Mouse (Mus musculus): ENCODE measurements around the gene Entpd3.

The Entpd3 gene

GRCm38 (mm10) chr9:120579808-120580207 is 40.2 kb downstream of the Entpd3 start:
- no peak for DNase-seq (ENCODE audit: low spot score in 2 of 2)

- DNase-seq (ENCODE audit: low spot score in 2 of 2): peak; percentile 27 to 29
Measured at GRCm38 (mm10) chr9:120581941-120582618, 42.5 kb downstream of the Entpd3 start.

- peak; percentile 87 to 91 for DNase-seq (ENCODE audit: low spot score in 2 of 2)
Measured at GRCm38 (mm10) chr9:120582619-120583308, 43.1 kb downstream of the Entpd3 start.

- DNase-seq (ENCODE audit: low spot score in 2 of 2): no peak
Measured at GRCm38 (mm10) chr9:120583314-120583713, 43.7 kb downstream of the Entpd3 start.

- DNase-seq (ENCODE audit: low spot score in 2 of 2): peak; percentile 52 to 76
Measured at GRCm38 (mm10) chr9:120586546-120586945, 46.9 kb downstream of the Entpd3 start.

- DNase-seq (ENCODE audit: low spot score in 2 of 2): peak; percentile 71 to 75
Measured at GRCm38 (mm10) chr9:120591490-120591889, 51.9 kb downstream of the Entpd3 start.

- DNase-seq (ENCODE audit: low spot score in 2 of 2): no peak
Measured at GRCm38 (mm10) chr9:120593383-120594101, 53.9 kb downstream of the Entpd3 start.

- no peak for DNase-seq (ENCODE audit: low spot score in 2 of 2)
Measured at GRCm38 (mm10) chr9:120594839-120595238, 55.2 kb downstream of the Entpd3 start.

- no peak for DNase-seq (ENCODE audit: low spot score in 2 of 2)
Measured at GRCm38 (mm10) chr9:120595306-120595705, 55.7 kb downstream of the Entpd3 start.

GRCm38 (mm10) chr9:120601488-120602171 is 62.0 kb downstream of the Entpd3 start:
- peak; percentile 70 to 79 for DNase-seq (ENCODE audit: low spot score in 2 of 2)

GRCm38 (mm10) chr9:120602172-120602838 is 62.7 kb downstream of the Entpd3 start:
- DNase-seq (ENCODE audit: low spot score in 2 of 2): no peak

- DNase-seq (ENCODE audit: low spot score in 2 of 2): peak; percentile 89 to 92
Measured at GRCm38 (mm10) chr9:120602839-120603511, 63.4 kb downstream of the Entpd3 start.

GRCm38 (mm10) chr9:120603512-120603908 is 63.9 kb downstream of the Entpd3 start:
- DNase-seq (ENCODE audit: low spot score in 2 of 2): no peak

GRCm38 (mm10) chr9:120603956-120604355 is 64.3 kb downstream of the Entpd3 start:
- DNase-seq (ENCODE audit: low spot score in 2 of 2): no peak

- DNase-seq (ENCODE audit: low spot score in 2 of 2): no peak
Measured at GRCm38 (mm10) chr9:120611055-120611454, 71.4 kb downstream of the Entpd3 start.

GRCm38 (mm10) chr9:120614059-120614458 is 74.4 kb downstream of the Entpd3 start:
- DNase-seq (ENCODE audit: low spot score in 2 of 2): no peak
